Mouse (Mus musculus) embryonic facial prominence, embryonic 10.5 days (tissue): ENCODE data around the gene Top2a. TPM values are rescaled to one million over a fixed set of nuclear protein-coding genes. Genes with fewer than 3 reads are reported as not detected.

Experiments
- DNase-seq: peaks from one replicate; pipeline ENCODE4 v3.0.0-alpha.2; 2017; ENCODE audit warnings: low spot score
- H3K27ac ChIP-seq: fragments of 300-500 bp; sonication (generic); replicated peaks from 2 replicates; pipeline ENCODE4 v1.5.1; 2016; ENCODE audit warnings: mild to moderate bottlenecking
- H3K27me3 ChIP-seq: fragments of 300-500 bp; sonication (generic); replicated peaks from 2 replicates; pipeline ENCODE4 v1.6.1; 2016; ENCODE audit warnings: low read depth, mild to moderate bottlenecking; ENCODE audit not compliant: poor library complexity, severe bottlenecking
- H3K36me3 ChIP-seq: fragments of 300-500 bp; sonication (generic); replicated peaks from 2 replicates; pipeline ENCODE4 v1.6.1; 2016; ENCODE audit warnings: mild to moderate bottlenecking, moderate library complexity
- H3K4me1 ChIP-seq: fragments of 300-500 bp; sonication (generic); 2 replicates; pipeline ENCODE4 v1.6.1; 2016
- H3K4me3 ChIP-seq: fragments of 300-500 bp; sonication (generic); 2 replicates; pipeline ENCODE4 v1.5.1; 2016; ENCODE audit warnings: mild to moderate bottlenecking, moderate library complexity
- H3K9me3 ChIP-seq: fragments of 300-500 bp; sonication (generic); 2 replicates; pipeline ENCODE4 v1.6.1; 2016; ENCODE audit warnings: mild to moderate bottlenecking
- WGBS: fragments of 180-500 bp; shearing (Covaris S2); methylation state at CpG from one replicate; pipeline ENCODE4 v1.1.7; 2016; 5-methylcytosine and 5-hydroxymethylcytosine counted together
- polyA plus RNA-seq: library from polyadenylated mRNA; unstranded; fragments of >200 nt; fragmentation: Nextera tagmentation; extraction: Ambion mirVana; gene quantifications from 2 replicates; pipeline ENCODE4 v1.2.1, GENCODE M21; 2016

Gene Top2a
- polyA plus RNA-seq, 1 experiment from 2014 or later: 336 TPM

- H3K27me3 ChIP-seq: peaks cover 5% of the 10 kb centered on the region; the same call in 1 of the 2 replicates
- H3K27ac ChIP-seq: no peak overlapping the region
- H3K36me3 ChIP-seq: peaks cover 56% of the 10 kb centered on the region
- WGBS: 52% methylated on average over 5 of the region's 5 CpGs
- H3K4me1 ChIP-seq: peaks cover 21% of the 10 kb centered on the region
- peak; percentile 75 for DNase-seq
- no peak overlapping the region for H3K4me3 ChIP-seq
- no peaks in the 10 kb centered on the region for H3K9me3 ChIP-seq
These were observed 48.9 kb downstream of the Top2a start for GRCm38 (mm10) chr11:98974871-98975719.

GRCm38 (mm10) chr11:98974213-98974612, 49.8 kb downstream of the Top2a start:
- no peak overlapping the region for H3K27ac ChIP-seq
- peaks cover 63% of the 10 kb centered on the region for H3K36me3 ChIP-seq
- no peaks in the 10 kb centered on the region for H3K27me3 ChIP-seq
- H3K4me3 ChIP-seq: no peak overlapping the region
- peaks cover 30% of the 10 kb centered on the region for H3K4me1 ChIP-seq
- DNase-seq: no peak
- H3K9me3 ChIP-seq: no peaks in the 10 kb centered on the region
- WGBS: 84% methylated on average over 6 of the region's 6 CpGs

GRCm38 (mm10) chr11:98973584-98973983, 50.4 kb downstream of the Top2a start:
- Histone ChIP-seq H3K9me3 (no peaks in the 10 kb centered on the region), H3K4me3 (no peak overlapping the region), H3K27ac (no peak overlapping the region), H3K4me1 (peaks cover 36% of the 10 kb centered on the region), H3K27me3 (no peaks in the 10 kb centered on the region), H3K36me3 (peaks cover 66% of the 10 kb centered on the region)
- DNase-seq: no peak
- WGBS: 90% methylated on average over 14 of the region's 14 CpGs

- Histone ChIP-seq H3K36me3 (peaks cover 73% of the 10 kb centered on the region), H3K27ac (no peak overlapping the region), H3K9me3 (no peaks in the 10 kb centered on the region), H3K4me1 (peaks cover 43% of the 10 kb centered on the region), H3K27me3 (no peaks in the 10 kb centered on the region), H3K4me3 (no peak overlapping the region)
- WGBS: 94% methylated on average over 9 of the region's 9 CpGs
- DNase-seq: no peak
These were observed 51.1 kb downstream of the Top2a start for GRCm38 (mm10) chr11:98972801-98973360.

GRCm38 (mm10) chr11:98972215-98972614, 51.8 kb downstream of the Top2a start:
- H3K36me3 ChIP-seq: peaks cover 80% of the 10 kb centered on the region
- no peak overlapping the region for H3K27ac ChIP-seq
- no peaks in the 10 kb centered on the region for H3K27me3 ChIP-seq
- peaks cover 50% of the 10 kb centered on the region for H3K4me1 ChIP-seq
- peak; percentile 87 for DNase-seq
- H3K4me3 ChIP-seq: no peak overlapping the region
- no peaks in the 10 kb centered on the region for H3K9me3 ChIP-seq
- WGBS: 55% methylated on average over 9 of the region's 9 CpGs

GRCm38 (mm10) chr11:98971316-98972031, 52.5 kb downstream of the Top2a start:
- WGBS: 90% methylated on average over 23 of the region's 23 CpGs
- H3K4me1 ChIP-seq: peaks cover 57% of the 10 kb centered on the region
- H3K4me3 ChIP-seq: peak overlapping the region; percentile 18; the same call in 1 of the 2 replicates
- no peaks in the 10 kb centered on the region for H3K9me3 ChIP-seq
- no peaks in the 10 kb centered on the region for H3K27me3 ChIP-seq
- H3K36me3 ChIP-seq: peaks cover 85% of the 10 kb centered on the region
- peak overlapping the region; percentile 30; the same call in 1 of the 2 replicates for H3K27ac ChIP-seq
- no peak for DNase-seq

GRCm38 (mm10) chr11:98970191-98970925, 53.6 kb downstream of the Top2a start:
- peak overlapping the region; percentile 78 for H3K27ac ChIP-seq
- peak overlapping the region; percentile 39; the same call in 1 of the 2 replicates for H3K4me3 ChIP-seq
- no peaks in the 10 kb centered on the region for H3K27me3 ChIP-seq
- H3K36me3 ChIP-seq: peaks cover 88% of the 10 kb centered on the region
- no peak for DNase-seq
- no peaks in the 10 kb centered on the region for H3K9me3 ChIP-seq
- H3K4me1 ChIP-seq: peaks cover 68% of the 10 kb centered on the region
- WGBS: 77% methylated on average over 29 of the region's 29 CpGs

- 29% methylated on average over 17 of the region's 17 CpGs for WGBS
- Histone ChIP-seq H3K27ac (peak overlapping the region; percentile 78), H3K4me1 (peaks cover 77% of the 10 kb centered on the region)
These were observed 54.5 kb downstream of the Top2a start for GRCm38 (mm10) chr11:98969496-98969927.

GRCm38 (mm10) chr11:98968716-98969495, 55.1 kb downstream of the Top2a start:
- H3K9me3 ChIP-seq: no peaks in the 10 kb centered on the region
- H3K27me3 ChIP-seq: no peaks in the 10 kb centered on the region
- DNase-seq: peak; percentile 79
- H3K27ac ChIP-seq: peak overlapping the region; percentile 78
- 8% methylated on average over 20 of the region's 20 CpGs for WGBS
- H3K36me3 ChIP-seq: peaks cover 74% of the 10 kb centered on the region
- H3K4me3 ChIP-seq: peak overlapping the region; percentile 39
- peaks cover 83% of the 10 kb centered on the region for H3K4me1 ChIP-seq

More at GRCm38 (mm10) chr11:98969496-98969927, 54.5 kb downstream of the Top2a start:
- Histone ChIP-seq H3K36me3 (peaks cover 80% of the 10 kb centered on the region), H3K27me3 (no peaks in the 10 kb centered on the region), H3K9me3 (no peaks in the 10 kb centered on the region), H3K4me3 (peak overlapping the region; percentile 39)
- peak; percentile 50 for DNase-seq

GRCm38 (mm10) chr11:98968079-98968478, 55.9 kb downstream of the Top2a start:
- no peak for DNase-seq
- Histone ChIP-seq H3K4me3 (peak overlapping the region; percentile 39), H3K27ac (peak overlapping the region; percentile 78), H3K4me1 (peaks cover 91% of the 10 kb centered on the region), H3K27me3 (no peaks in the 10 kb centered on the region), H3K36me3 (peaks cover 65% of the 10 kb centered on the region), H3K9me3 (no peaks in the 10 kb centered on the region)
- WGBS: 80% methylated on average over 16 of the region's 16 CpGs

GRCm38 (mm10) chr11:98966499-98967141, 57.4 kb downstream of the Top2a start:
- 39% methylated on average over 9 of the region's 9 CpGs for WGBS
- H3K9me3 ChIP-seq: no peaks in the 10 kb centered on the region
- H3K27ac ChIP-seq: peak overlapping the region; percentile 89
- peaks cover 51% of the 10 kb centered on the region for H3K36me3 ChIP-seq
- H3K4me1 ChIP-seq: peaks cover 100% of the 10 kb centered on the region
- H3K4me3 ChIP-seq: peak overlapping the region; percentile 77
- peaks cover 5% of the 10 kb centered on the region; the same call in 1 of the 2 replicates for H3K27me3 ChIP-seq
- DNase-seq: peak; percentile 67
